Mouse (Mus musculus) myocyte (in vitro differentiated cells): ENCODE data around the gene Plcb1. TPM values are rescaled to one million over a fixed set of nuclear protein-coding genes. Genes with fewer than 3 reads are reported as not detected.
A peak's percentile ranks its signal among the peaks of the same experiment; 100 is the strongest.

Source experiments
- H3K27me3 ChIP-seq: one replicate; pipeline ENCODE4 v1.6.1; 2011; ENCODE audit not compliant: control insufficient read depth, insufficient read depth, insufficient read length
- H3K36me3 ChIP-seq: one replicate; pipeline ENCODE4 v1.6.1; 2011; ENCODE audit not compliant: control insufficient read depth, insufficient read depth
- H3K4me2 ChIP-seq: one replicate; pipeline ENCODE4 v1.6.1; 2011; ENCODE audit warnings: low read depth, control low read depth
- H3K4me3 ChIP-seq: one replicate; pipeline ENCODE4 v1.5.1; 2011; ENCODE audit warnings: mild to moderate bottlenecking, control low read depth, moderate library complexity
- H3K79me2 ChIP-seq: one replicate; pipeline ENCODE4 v1.6.1; 2011; ENCODE audit not compliant: control insufficient read depth, insufficient read depth
- H3ac ChIP-seq: one replicate; pipeline ENCODE4 v1.6.1; 2011; ENCODE audit not compliant: control insufficient read depth, insufficient read length
- CEBPB ChIP-seq: IDR thresholded peaks from 2 replicates; pipeline ENCODE4 v1.6.1; 2011; ENCODE audit warnings: mild to moderate bottlenecking, moderate library complexity; ENCODE audit not compliant: poor library complexity, insufficient read depth, severe bottlenecking
- E2F4 ChIP-seq: IDR thresholded peaks from one replicate; pipeline ENCODE4 v1.6.1; 2011; ENCODE audit warnings: mild to moderate bottlenecking, control low read depth, moderate library complexity; ENCODE audit not compliant: insufficient read depth
- MAX ChIP-seq: IDR thresholded peaks from one replicate; pipeline ENCODE4 v1.6.1; 2011; ENCODE audit warnings: low read depth, mild to moderate bottlenecking, control low read depth
- MYOD1 ChIP-seq, 3 experiments: IDR thresholded peaks; one replicate each; pipeline ENCODE4 v1.6.1; 2011; ENCODE audit warnings: control low read depth in 2 of 3, low read depth in 2 of 3, mild to moderate bottlenecking in 2 of 3, moderate library complexity in 1 of 3; ENCODE audit not compliant: insufficient read length in 2 of 3, control insufficient read depth in 1 of 3
- MYOG ChIP-seq, 3 experiments: IDR thresholded peaks; one replicate each; pipeline ENCODE4 v1.6.1; 2011; ENCODE audit warnings: control low read depth in 2 of 3, low read depth in 2 of 3, mild to moderate bottlenecking in 2 of 3; ENCODE audit not compliant: insufficient read length in 2 of 3, control insufficient read depth in 1 of 3, insufficient read depth in 1 of 3
- POLR2A ChIP-seq: IDR thresholded peaks from one replicate; pipeline ENCODE4 v1.6.1; 2011; ENCODE audit warnings: low read depth, mild to moderate bottlenecking, control low read depth, moderate library complexity; ENCODE audit not compliant: insufficient read length
- POLR2AphosphoS2 ChIP-seq: IDR thresholded peaks from one replicate; pipeline ENCODE4 v1.6.1; 2011; ENCODE audit warnings: low read depth, control low read depth; ENCODE audit not compliant: insufficient read length
- REST ChIP-seq: IDR thresholded peaks from one replicate; pipeline ENCODE4 v1.6.1; 2011; ENCODE audit warnings: mild to moderate bottlenecking, control low read depth, moderate library complexity; ENCODE audit not compliant: insufficient read depth, insufficient read length
- SRF ChIP-seq: IDR thresholded peaks from one replicate; pipeline ENCODE4 v1.6.1; 2011; ENCODE audit warnings: low read depth; ENCODE audit not compliant: control insufficient read depth, insufficient read length
- TCF12 ChIP-seq: IDR thresholded peaks from one replicate; pipeline ENCODE4 v1.6.1; 2011; ENCODE audit warnings: mild to moderate bottlenecking, control low read depth; ENCODE audit not compliant: poor library complexity, insufficient read depth, severe bottlenecking
- TCF3 ChIP-seq: IDR thresholded peaks from one replicate; pipeline ENCODE4 v1.6.1; 2011; ENCODE audit warnings: low read depth, control low read depth; ENCODE audit not compliant: insufficient read length
- USF1 ChIP-seq: IDR thresholded peaks from one replicate; pipeline ENCODE4 v1.6.1; 2011; ENCODE audit warnings: low read depth, mild to moderate bottlenecking, control low read depth, moderate library complexity
- polyA plus RNA-seq: library from polyadenylated mRNA; unstranded; fragments of >200 nt; fragmentation: generic; extraction: Trizol; gene quantifications from one replicate; pipeline ENCODE4 v1.2.1, GENCODE M21; 2012; ENCODE audit warnings: missing spikeins

Gene Plcb1
- polyA plus RNA-seq, 1 experiment, result 0.76 TPM

DNA sequence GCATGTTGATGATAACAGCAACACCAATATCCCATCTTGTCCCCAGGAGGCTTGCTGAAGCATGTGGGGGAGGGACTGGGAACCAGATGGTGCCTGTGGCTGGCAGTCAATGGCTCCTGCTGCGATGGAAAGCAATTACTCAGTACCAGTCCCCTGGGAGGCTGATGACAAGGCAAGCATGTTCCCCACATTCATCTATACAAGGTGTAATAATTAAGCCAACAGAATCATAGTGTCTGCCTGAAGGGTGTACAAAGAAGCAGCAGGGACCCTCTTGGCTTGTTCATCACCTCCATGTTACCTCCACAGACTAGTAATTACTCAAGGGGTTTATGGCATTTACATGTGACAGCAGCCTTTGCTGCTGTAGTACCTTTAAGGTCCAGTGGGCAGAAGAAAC lies 125.0 kb downstream of the Plcb1 start:
- no peak overlapping the region for H3K4me2 ChIP-seq
- no peak overlapping the region for H3ac ChIP-seq
- TF ChIP-seq TCF12 (no peak), TCF3 (no peak), SRF (no peak), POLR2AphosphoS2 (no peak), CEBPB (no peak), MYOD1 (IDR thresholded peaks at IDR 0.05; ENCODE audit: control insufficient read depth in 1 of 3, insufficient read length in 2 of 3, low read depth in 2 of 3) (no peak), USF1 (no peak), POLR2A (no peak), E2F4 (no peak), REST (no peak), MAX (no peak), MYOG (IDR thresholded peaks at IDR 0.05; ENCODE audit: control insufficient read depth in 1 of 3, insufficient read depth in 1 of 3, insufficient read length in 2 of 3, low read depth in 2 of 3) (no peak)

GRCm38 (mm10) chr2:134911360-134911759 lies 125.5 kb downstream of the Plcb1 start:
- no peaks in the 10 kb centered on the region for H3K36me3 ChIP-seq
- H3K4me3 ChIP-seq, result no peak overlapping the region
- H3K27me3 ChIP-seq, result no peaks in the 10 kb centered on the region
- H3K79me2 ChIP-seq, result no peaks in the 10 kb centered on the region
- no peak overlapping the region for H3ac ChIP-seq
- TF ChIP-seq REST, result no peak
- no peak for TF ChIP-seq MYOD1 (IDR thresholded peaks at IDR 0.05; ENCODE audit: control insufficient read depth in 1 of 3, insufficient read length in 2 of 3, low read depth in 2 of 3)
- TF ChIP-seq USF1, result no peak
- no peak for TF ChIP-seq E2F4
- TF ChIP-seq TCF12, result no peak
- no peak for TF ChIP-seq POLR2AphosphoS2
- TF ChIP-seq SRF, result no peak
- no peak for TF ChIP-seq CEBPB
- no peak for TF ChIP-seq TCF3
- TF ChIP-seq POLR2A, result no peak
- no peak for TF ChIP-seq MAX
- TF ChIP-seq MYOG (IDR thresholded peaks at IDR 0.05; ENCODE audit: control insufficient read depth in 1 of 3, insufficient read depth in 1 of 3, insufficient read length in 2 of 3, low read depth in 2 of 3), result no peak
- H3K4me2 ChIP-seq, result no peak overlapping the region

More for the DNA sequence above, 125.0 kb downstream of the Plcb1 start:
- H3K4me3 ChIP-seq, result no peak overlapping the region
- no peaks in the 10 kb centered on the region for H3K36me3 ChIP-seq
- no peaks in the 10 kb centered on the region for H3K27me3 ChIP-seq
- H3K79me2 ChIP-seq, result no peaks in the 10 kb centered on the region

GRCm38 (mm10) chr2:134912616-134913015 lies 126.7 kb downstream of the Plcb1 start:
- no peaks in the 10 kb centered on the region for H3K79me2 ChIP-seq
- H3K36me3 ChIP-seq, result no peaks in the 10 kb centered on the region
- TF ChIP-seq TCF12, result no peak
- TF ChIP-seq USF1, result no peak
- TF ChIP-seq MYOD1 (IDR thresholded peaks at IDR 0.05; ENCODE audit: control insufficient read depth in 1 of 3, insufficient read length in 2 of 3, low read depth in 2 of 3), result no peak
- TF ChIP-seq CEBPB, result no peak
- TF ChIP-seq E2F4, result no peak
- TF ChIP-seq POLR2AphosphoS2, result no peak
- no peak for TF ChIP-seq MYOG (IDR thresholded peaks at IDR 0.05; ENCODE audit: control insufficient read depth in 1 of 3, insufficient read depth in 1 of 3, insufficient read length in 2 of 3, low read depth in 2 of 3)
- TF ChIP-seq POLR2A, result no peak
- no peak for TF ChIP-seq TCF3
- TF ChIP-seq SRF, result no peak
- no peak for TF ChIP-seq MAX
- TF ChIP-seq REST, result no peak
- H3ac ChIP-seq, result no peak overlapping the region
- H3K27me3 ChIP-seq, result no peaks in the 10 kb centered on the region
- H3K4me3 ChIP-seq, result no peak overlapping the region
- peak overlapping the region; percentile 26 for H3K4me2 ChIP-seq

DNA sequence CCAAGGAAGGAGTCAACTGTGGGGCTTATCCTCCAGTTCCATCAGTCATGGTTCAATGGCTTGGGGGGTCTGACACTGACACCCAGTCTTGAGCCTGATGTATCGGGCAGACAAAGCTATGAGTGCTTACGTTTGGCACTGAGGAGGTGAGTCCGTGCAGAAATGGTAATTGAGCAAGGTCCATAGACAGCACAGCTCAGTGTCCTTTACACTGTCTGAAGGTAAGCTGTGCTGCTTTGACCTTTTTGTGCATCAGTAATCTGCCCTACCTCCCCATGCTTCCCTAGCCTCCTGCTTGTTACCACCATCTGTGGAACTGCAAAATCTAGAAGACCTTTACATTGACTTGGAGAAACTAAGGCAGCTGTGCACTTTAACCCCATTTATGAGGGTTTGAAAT lies 127.7 kb downstream of the Plcb1 start:
- Histone ChIP-seq H3K27me3 (no peaks in the 10 kb centered on the region), H3ac (no peak overlapping the region), H3K4me3 (no peak overlapping the region), H3K79me2 (no peaks in the 10 kb centered on the region), H3K4me2 (no peak overlapping the region), H3K36me3 (no peaks in the 10 kb centered on the region)
- TF ChIP-seq E2F4, result no peak
- no peak for TF ChIP-seq TCF3
- TF ChIP-seq POLR2AphosphoS2, result no peak
- TF ChIP-seq MYOG (IDR thresholded peaks at IDR 0.05; ENCODE audit: control insufficient read depth in 1 of 3, insufficient read depth in 1 of 3, insufficient read length in 2 of 3, low read depth in 2 of 3), result no peak
- TF ChIP-seq MYOD1 (IDR thresholded peaks at IDR 0.05; ENCODE audit: control insufficient read depth in 1 of 3, insufficient read length in 2 of 3, low read depth in 2 of 3), result no peak
- TF ChIP-seq REST, result no peak
- no peak for TF ChIP-seq TCF12
- TF ChIP-seq MAX, result no peak
- no peak for TF ChIP-seq POLR2A
- TF ChIP-seq USF1, result no peak
- no peak for TF ChIP-seq CEBPB
- no peak for TF ChIP-seq SRF
